ENCODE assay signal across 8 mouse cellular contexts in genomic region chr8:95235683-95236082, GRCm38 (mm10). TPM values are rescaled to one million over a fixed set of nuclear protein-coding genes. Genes with fewer than 3 reads are reported as not detected.
DNase-seq lines count a peak whose midpoint lies in the region; ATAC-seq and TF ChIP-seq lines count a peak whose summit lies in the region.

No protein-coding gene starts in this region.

- no peaks in the 10 kb centered on the region for H3K4me1 ChIP-seq in ES-Bruce4 (ENCODE audit: control insufficient read depth, insufficient read depth, low read length)
- H3K4me1 ChIP-seq in heart, adult 2 months (ENCODE audit: control insufficient read depth, insufficient read depth, low read length) = no peaks in the 10 kb centered on the region
- H3K4me1 ChIP-seq in lung, embryonic 14.5 days (ENCODE audit: insufficient read depth) = no peaks in the 10 kb centered on the region

- no peak overlapping the region for H3K27ac ChIP-seq in ES-Bruce4 (ENCODE audit: insufficient read depth, low read length)
- H3K27ac ChIP-seq in heart, adult 2 months = no peak overlapping the region
- H3K27ac ChIP-seq in lung, embryonic 14.5 days (ENCODE audit: low read depth) = no peak overlapping the region

- no peak for TF ChIP-seq EP300 in ES-Bruce4 (IDR thresholded peaks at IDR 0.05; ENCODE audit: insufficient read depth, low read depth, low read length)
- 0 out of 2 replicates have a peak, but pooled peaks have one; percentile 16 for TF ChIP-seq EP300 in heart, adult 2 months (IDR thresholded peaks at IDR 0.05; ENCODE audit: insufficient read depth, low read depth, low read length)

- intact Hi-C loops in heart, adult 2 months (cut with DNase I) = loop anchor here (10.0 kb wide), 1 partner anchor 291 kb away; no protein-coding TSS in a partner anchor

- H3K27me3 ChIP-seq in ES-Bruce4 (ENCODE audit: control insufficient read depth, insufficient read depth, low read length, poor library complexity, severe bottlenecking) = no peaks in the 10 kb centered on the region
- H3K27me3 ChIP-seq in heart, adult 2 months (ENCODE audit: control insufficient read depth, insufficient read depth, low read length) = no peaks in the 10 kb centered on the region
- no peaks in the 10 kb centered on the region for H3K27me3 ChIP-seq in lung, embryonic 14.5 days (ENCODE audit: insufficient read depth, low read length)

- TF ChIP-seq CTCF in ES-Bruce4 (IDR thresholded peaks at IDR 0.05; ENCODE audit: low read depth, low read length) = peak; percentile 70
- TF ChIP-seq CTCF in heart, adult 2 months (IDR thresholded peaks at IDR 0.05) = peak; percentile 88
- TF ChIP-seq CTCF in lung, embryonic 14.5 days (IDR thresholded peaks at IDR 0.05; ENCODE audit: low read depth) = peak; percentile 90

- H3K4me3 ChIP-seq in ES-Bruce4 (ENCODE audit: low read depth, low read length) = no peak overlapping the region
- no peak overlapping the region for H3K4me3 ChIP-seq in heart, adult 2 months
- no peak overlapping the region for H3K4me3 ChIP-seq in lung, embryonic 14.5 days (ENCODE audit: low read depth, low read length)

- WGBS in heart, adult 2 months = 5% methylated on average over 3 of the region's 3 CpGs
- 2% methylated on average over 3 of the region's 3 CpGs for WGBS in lung, embryonic 14.5 days

- no peaks in the 10 kb centered on the region; the same call in 1 of the 2 replicates for H3K9me3 ChIP-seq in ES-Bruce4 (replicated peaks; ENCODE audit: control insufficient read depth, insufficient read depth, low read length, poor library complexity, severe bottlenecking)
- H3K9me3 ChIP-seq in lung, embryonic 14.5 days (ENCODE audit: low read depth, low read length) = no peaks in the 10 kb centered on the region

- H3K4me2 ChIP-seq in lung, embryonic 14.5 days = no peak overlapping the region

- no peak for ATAC-seq in lung, embryonic 14.5 days (ENCODE audit: insufficient read depth)

- no peak overlapping the region for H3K9ac ChIP-seq in ES-Bruce4 (ENCODE audit: low read depth, poor library complexity, severe bottlenecking)
- no peak overlapping the region for H3K9ac ChIP-seq in heart, adult 2 months (ENCODE audit: low read depth, low read length)
- H3K9ac ChIP-seq in lung, embryonic 14.5 days = no peak overlapping the region

- H3K36me3 ChIP-seq in ES-Bruce4 (ENCODE audit: control insufficient read depth, insufficient read depth, low read length, poor library complexity, severe bottlenecking) = no peaks in the 10 kb centered on the region
- no peaks in the 10 kb centered on the region for H3K36me3 ChIP-seq in heart, adult 2 months (ENCODE audit: control insufficient read depth, insufficient read depth, low read length)
- no peaks in the 10 kb centered on the region for H3K36me3 ChIP-seq in lung, embryonic 14.5 days (ENCODE audit: insufficient read depth)

- no peaks in the 10 kb centered on the region for H3K79me2 ChIP-seq in heart, adult 2 months (replicated peaks; ENCODE audit: control insufficient read depth, insufficient read depth, low read length)

- DNase-seq in adrenal gland, postnatal 14 days = peak; percentile 86
- peak; percentile 61 for DNase-seq in embryo, embryonic 9.5 days (ENCODE audit: extremely low spot score)
- DNase-seq in heart, adult 2 months = peak; percentile 62 to 86
- peak; percentile 87 for DNase-seq in kidney, postnatal 4 days
- peak; percentile 86 for DNase-seq in lung, embryonic 14.5 days
- DNase-seq in right cerebral cortex, adult 18-20 months = peak; percentile 63
- peak; percentile 66 for DNase-seq in urinary bladder, adult 2 months (ENCODE audit: low spot score)

- TF ChIP-seq POLR2A in ES-Bruce4 (IDR thresholded peaks at IDR 0.05; ENCODE audit: insufficient read depth, low read length) = no peak
- TF ChIP-seq POLR2A in heart, adult 2 months (IDR thresholded peaks at IDR 0.05; ENCODE audit: insufficient read depth, low read depth, low read length) = no peak

RNA-seq across cellular contexts. Expression of gene Kifc3, which starts 33.1 kb away (rescaled TPM):
- polyA plus RNA-seq in ES-Bruce4 (2011; ENCODE audit: insufficient read depth, insufficient read length, low read depth, missing spikeins) = 19.0 and 22.2 TPM in 2 replicates
- total RNA-seq in adrenal gland, postnatal 14 days (2021) = 94.1 and 104 TPM in 2 replicates
- total RNA-seq in heart, adult 2 months (2021) = 10 to 100 TPM; 76.2 to 93.4 TPM
- 58.7 and 64.9 TPM in 2 replicates for polyA plus RNA-seq in heart, adult 2 months (2012; rRNA removed)
- 17.3 and 20.7 TPM in 2 replicates for polyA plus RNA-seq in lung, embryonic 14.5 days (2014; fragmentation: Nextera tagmentation; extraction: Ambion mirVana)
- 39.1 and 45.2 TPM in 2 replicates for polyA plus RNA-seq in urinary bladder, adult 2 months (2012; rRNA removed)
